Mouse (Mus musculus) lung, embryonic 15.5 days (tissue): ENCODE measurements around the gene Zfyve16. TPM values are rescaled to one million over a fixed set of nuclear protein-coding genes. Genes with fewer than 3 reads are reported as not detected.

Experiments used
- ATAC-seq: fragments of 200-750 bp; cut with Nextera tagmentation; 2 replicates; pipeline ENCODE4 v1.8.0; 2017; ENCODE audit warnings: moderate number of reproducible peaks, borderline replicate concordance; ENCODE audit not compliant: low FRiP score, low TSS enrichment; ENCODE audit errors: extremely low read depth
- H3K27ac ChIP-seq: fragments of 300-500 bp; sonication (generic); 2 replicates; pipeline ENCODE4 v1.5.1; 2015; ENCODE audit warnings: moderate library complexity, mild to moderate bottlenecking, inconsistent platforms
- H3K27me3 ChIP-seq: fragments of 300-500 bp; sonication (generic); 2 replicates; pipeline ENCODE4 v1.6.1; 2015; ENCODE audit warnings: inconsistent platforms
- H3K36me3 ChIP-seq: fragments of 300-500 bp; sonication (generic); 2 replicates; pipeline ENCODE4 v1.6.1; 2015; ENCODE audit warnings: inconsistent platforms
- H3K4me1 ChIP-seq: fragments of 300-500 bp; sonication (generic); 2 replicates; pipeline ENCODE4 v1.6.1; 2015; ENCODE audit warnings: inconsistent platforms
- H3K4me2 ChIP-seq: fragments of 300-500 bp; sonication (generic); 2 replicates; pipeline ENCODE4 v1.6.1; 2015; ENCODE audit warnings: inconsistent platforms, mild to moderate bottlenecking, moderate library complexity
- H3K4me3 ChIP-seq: fragments of 300-500 bp; sonication (generic); 2 replicates; pipeline ENCODE4 v1.5.1; 2015; ENCODE audit warnings: mild to moderate bottlenecking, inconsistent platforms
- H3K9ac ChIP-seq: fragments of 300-500 bp; sonication (generic); 2 replicates; pipeline ENCODE4 v1.6.1; 2015; ENCODE audit warnings: inconsistent platforms
- H3K9me3 ChIP-seq: fragments of 300-500 bp; sonication (generic); 2 replicates; pipeline ENCODE4 v1.6.1; 2016; ENCODE audit warnings: inconsistent platforms
- WGBS: fragments of 180-500 bp; shearing (Covaris S2); methylation state at CpG from one replicate; pipeline ENCODE4 v1.1.7; 2015; 5-methylcytosine and 5-hydroxymethylcytosine counted together
- polyA plus RNA-seq: library from polyadenylated mRNA; unstranded; fragments of >200 nt; fragmentation: Nextera tagmentation; extraction: Ambion mirVana; gene quantifications from 2 replicates; pipeline ENCODE4 v1.2.1, GENCODE M21; 2015

The Zfyve16 gene
- polyA plus RNA-seq, 1 experiment from 2014 or later = 10.2 TPM

DNA sequence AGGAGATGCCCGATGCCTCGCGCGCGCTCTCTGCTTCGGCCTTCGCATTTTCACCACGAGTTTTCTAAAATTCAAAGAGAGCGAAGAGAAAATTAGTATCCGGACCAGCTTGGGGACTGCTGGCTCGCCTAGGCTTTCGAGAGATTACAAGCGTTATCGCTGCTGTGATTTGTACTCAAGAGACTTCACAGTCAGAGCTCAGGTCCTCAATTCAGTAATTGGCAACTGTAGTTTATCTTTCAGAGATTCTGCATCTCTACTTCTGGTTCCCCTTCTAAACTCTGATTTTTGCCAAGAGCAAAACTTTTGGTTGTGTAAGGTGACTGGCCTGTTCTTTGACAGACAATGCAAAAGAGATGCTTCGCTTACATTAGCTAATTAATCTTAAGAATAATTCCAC is 569 bp upstream of the Zfyve16 start:
- H3K4me1 ChIP-seq = 0 out of 2 replicates have a peak, but pooled peaks cover 4% of the 10 kb centered on the region
- ATAC-seq = no peak
- no peaks in the 10 kb centered on the region for H3K27me3 ChIP-seq
- no peaks in the 10 kb centered on the region for H3K9me3 ChIP-seq
- peak overlapping the region; percentile 75 for H3K4me2 ChIP-seq
- 3% methylated on average over 15 of the region's 15 CpGs for WGBS
- peak overlapping the region; percentile 67 for H3K9ac ChIP-seq
- peak overlapping the region; percentile 95 for H3K27ac ChIP-seq
- peak overlapping the region; percentile 64 for H3K4me3 ChIP-seq
- H3K36me3 ChIP-seq = no peaks in the 10 kb centered on the region

DNA sequence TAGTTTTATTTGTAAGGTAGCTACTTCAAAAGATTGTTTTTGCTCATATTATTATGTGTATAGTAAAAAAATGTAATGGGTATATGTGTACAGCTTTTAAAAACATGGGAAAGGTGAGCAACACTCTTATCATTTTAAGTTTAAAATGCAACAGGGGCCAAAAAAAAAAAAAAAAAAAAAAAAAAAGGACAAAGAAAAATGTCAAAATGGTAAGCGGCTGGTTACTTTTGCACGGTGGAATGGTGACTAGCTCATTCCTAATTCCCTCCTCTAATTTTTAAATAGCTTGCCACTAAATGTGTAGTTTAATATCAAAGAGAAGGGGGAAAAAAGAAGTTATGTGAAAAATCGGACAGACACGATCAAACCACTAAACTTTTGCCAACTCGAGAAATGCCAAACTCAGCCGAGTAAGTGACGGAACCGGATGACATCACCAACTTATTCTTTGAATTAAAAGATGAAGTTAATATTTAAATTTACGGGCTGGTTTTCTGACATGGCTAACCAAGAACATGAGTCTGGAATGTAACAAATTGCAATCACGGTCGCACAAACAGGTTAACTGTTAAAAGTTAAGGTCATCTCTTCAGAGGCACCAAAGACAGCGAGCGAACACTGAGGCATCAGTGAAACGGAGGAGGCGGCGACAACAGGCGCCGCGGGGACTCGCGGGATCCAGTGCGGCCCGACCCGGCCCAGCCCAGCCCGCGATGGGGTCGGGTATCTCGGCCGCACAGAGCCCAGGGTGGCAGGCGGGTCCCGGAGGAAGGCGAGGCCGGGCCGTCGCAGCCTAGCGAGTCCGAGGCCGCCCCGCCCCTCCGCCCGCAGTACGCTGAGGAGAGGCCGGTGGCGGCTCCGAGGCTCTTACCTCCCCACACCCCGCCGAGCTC is 594 bp downstream of the Zfyve16 start:
- H3K4me2 ChIP-seq = peak overlapping the region; percentile 75
- ATAC-seq = peak; percentile 95
- H3K27ac ChIP-seq = peak overlapping the region; percentile 95

DNA sequence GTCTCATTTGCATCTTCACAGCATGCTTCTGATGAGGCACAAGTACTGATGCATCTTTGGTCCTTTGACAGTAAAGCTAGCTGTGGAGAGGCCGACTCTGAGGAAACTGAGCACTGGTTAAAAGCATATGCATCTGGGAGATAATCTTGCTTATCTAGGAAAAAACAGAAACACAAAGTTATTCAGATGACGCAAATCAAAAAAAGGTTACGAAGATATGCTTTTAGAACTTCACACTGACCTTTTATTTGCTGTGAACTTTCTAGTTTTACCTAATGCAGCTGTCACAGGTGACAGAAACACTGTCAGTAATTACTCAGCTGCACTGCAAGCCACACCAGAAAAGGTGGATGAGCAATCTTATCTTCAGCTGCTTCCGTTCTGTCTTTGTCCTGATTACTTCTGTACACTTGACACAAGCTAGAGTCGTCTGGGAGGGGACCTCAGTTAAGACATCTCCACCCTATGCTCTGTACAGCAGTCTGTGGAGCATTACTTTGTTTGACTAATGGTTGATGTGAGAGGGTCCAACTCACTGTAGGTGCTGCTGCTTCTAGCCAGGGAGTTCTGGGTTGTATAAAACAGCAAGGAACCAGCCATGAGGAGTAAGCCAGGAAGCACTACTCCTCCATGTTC is 7.4 kb downstream of the Zfyve16 start:
- Histone ChIP-seq H3K4me2 (no peak overlapping the region), H3K4me1 (no peaks in the 10 kb centered on the region), H3K9ac (no peak overlapping the region), H3K27ac (no peak overlapping the region), H3K27me3 (no peaks in the 10 kb centered on the region), H3K36me3 (peaks cover 35% of the 10 kb centered on the region), H3K4me3 (no peak overlapping the region), H3K9me3 (no peaks in the 10 kb centered on the region)
- no peak for ATAC-seq
- 81% methylated on average over 5 of the region's 5 CpGs for WGBS

More for the DNA sequence above, 594 bp downstream of the Zfyve16 start:
- 2% methylated on average over 41 of the region's 47 CpGs for WGBS
- peak overlapping the region; percentile 67 for H3K9ac ChIP-seq
- H3K4me1 ChIP-seq = 0 out of 2 replicates have a peak, but pooled peaks cover 4% of the 10 kb centered on the region
- H3K9me3 ChIP-seq = no peaks in the 10 kb centered on the region
- H3K4me3 ChIP-seq = peak overlapping the region; percentile 64
- no peaks in the 10 kb centered on the region for H3K27me3 ChIP-seq
- H3K36me3 ChIP-seq = no peaks in the 10 kb centered on the region

DNA sequence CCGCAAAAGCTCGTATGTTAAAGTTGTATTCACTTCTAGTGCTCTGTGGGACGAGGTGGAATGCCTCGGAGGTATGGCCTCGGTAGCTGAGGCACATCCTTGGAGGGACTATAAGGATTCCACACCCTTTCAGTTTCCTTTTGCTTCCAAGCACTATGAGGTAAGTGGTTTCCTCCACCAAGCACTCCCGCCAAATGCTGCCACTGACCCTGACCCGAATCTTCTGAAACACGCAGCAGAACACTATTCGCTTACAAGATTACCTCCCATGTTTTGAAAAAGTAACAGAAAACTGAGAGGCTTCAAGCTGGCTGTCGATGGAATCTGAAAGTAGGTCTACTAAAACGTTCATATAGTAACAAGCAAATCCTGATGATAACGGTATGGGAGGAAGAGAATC is 25.8 kb downstream of the Zfyve16 start:
- H3K4me2 ChIP-seq = no peak overlapping the region
- H3K36me3 ChIP-seq = peaks cover 39% of the 10 kb centered on the region
- no peaks in the 10 kb centered on the region for H3K9me3 ChIP-seq
- H3K27ac ChIP-seq = no peak overlapping the region
- ATAC-seq = no peak
- H3K4me3 ChIP-seq = no peak overlapping the region
- no peak overlapping the region for H3K9ac ChIP-seq
- no peaks in the 10 kb centered on the region for H3K4me1 ChIP-seq
- 83% methylated on average over 12 of the region's 12 CpGs for WGBS
- H3K27me3 ChIP-seq = no peaks in the 10 kb centered on the region

DNA sequence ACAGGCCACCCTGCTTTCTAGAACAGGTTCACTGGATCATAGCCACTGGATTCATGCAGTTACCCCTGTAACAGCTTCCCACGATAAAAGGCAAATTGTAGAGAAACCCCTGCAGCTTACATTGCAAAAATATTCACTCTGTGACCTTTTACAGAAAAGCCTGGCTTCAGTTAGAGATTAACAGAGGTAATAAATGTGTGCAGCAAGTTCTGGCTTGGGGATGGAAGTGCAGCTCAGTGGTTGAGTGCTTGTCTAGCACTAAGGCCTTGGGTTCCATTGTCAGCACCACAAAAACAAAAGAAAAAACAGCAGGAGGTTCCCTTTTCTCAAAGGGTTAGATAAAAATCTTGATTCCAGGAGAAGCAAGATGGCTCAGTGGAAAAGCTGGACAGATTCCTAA is 38.7 kb downstream of the Zfyve16 start:
- H3K27ac ChIP-seq = no peak overlapping the region
- H3K4me3 ChIP-seq = no peak overlapping the region
- no peaks in the 10 kb centered on the region for H3K27me3 ChIP-seq
- no peak overlapping the region for H3K9ac ChIP-seq
- ATAC-seq = no peak
- H3K9me3 ChIP-seq = no peaks in the 10 kb centered on the region
- no peaks in the 10 kb centered on the region for H3K4me1 ChIP-seq
- H3K4me2 ChIP-seq = no peak overlapping the region
- WGBS = 91% methylated on average over 1 of the region's 1 CpGs
- H3K36me3 ChIP-seq = peaks cover 30% of the 10 kb centered on the region

DNA sequence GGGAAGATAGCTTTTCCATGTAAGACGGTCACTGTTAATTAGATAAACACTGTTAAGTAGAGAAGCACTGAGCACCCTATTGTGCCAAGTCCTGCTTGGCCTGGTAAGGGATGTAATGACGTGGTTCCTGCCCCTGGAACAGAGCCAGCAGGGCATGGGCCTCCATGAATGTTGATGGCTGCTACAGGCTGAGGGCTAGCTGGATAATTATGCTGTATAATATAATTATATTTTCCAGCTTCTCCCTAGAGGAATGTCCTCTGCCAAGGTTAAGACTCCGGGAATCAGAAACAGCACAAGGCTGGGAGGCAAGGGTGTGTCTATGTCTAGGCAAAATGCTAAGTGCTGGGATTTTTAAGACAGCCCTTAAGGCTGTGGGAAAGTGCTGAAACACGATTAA is 39.9 kb downstream of the Zfyve16 start:
- H3K27ac ChIP-seq = no peak overlapping the region
- H3K4me1 ChIP-seq = no peaks in the 10 kb centered on the region
- WGBS = 67% methylated on average over 4 of the region's 4 CpGs
- H3K27me3 ChIP-seq = no peaks in the 10 kb centered on the region
- no peak overlapping the region for H3K4me2 ChIP-seq
- peaks cover 33% of the 10 kb centered on the region for H3K36me3 ChIP-seq
- no peaks in the 10 kb centered on the region for H3K9me3 ChIP-seq
- H3K9ac ChIP-seq = no peak overlapping the region
- no peak for ATAC-seq
- H3K4me3 ChIP-seq = no peak overlapping the region

DNA sequence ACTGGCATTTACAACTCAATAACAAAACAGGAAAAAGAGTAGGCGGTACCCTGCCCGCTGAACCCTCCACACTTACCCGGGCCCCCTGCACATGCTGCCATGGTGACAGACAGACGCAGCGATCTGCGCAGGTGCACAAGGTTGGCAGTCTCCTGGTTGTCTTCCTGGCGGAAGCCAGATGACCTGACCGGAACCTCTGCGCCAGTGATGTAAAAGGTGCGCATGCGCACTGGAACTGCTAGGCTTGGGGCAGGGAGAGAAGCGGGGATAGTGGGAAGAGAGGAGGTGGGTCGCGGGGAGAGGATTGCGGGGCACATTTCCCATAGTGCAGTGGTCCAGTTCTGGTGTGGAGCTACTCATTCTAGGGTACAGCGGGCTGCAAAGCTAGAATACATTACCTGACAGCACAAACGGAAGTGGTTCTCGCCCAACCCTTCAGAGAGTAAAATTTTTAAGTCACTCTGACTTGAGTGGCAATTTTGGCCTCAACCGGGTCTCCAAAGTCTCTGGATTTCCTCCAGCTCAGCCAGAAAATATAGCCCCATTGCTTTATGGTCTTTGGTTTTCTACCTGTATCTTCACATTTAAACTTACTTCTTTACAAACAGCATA is 46.7 kb downstream of the Zfyve16 start, which contains the start of gene Fam151b:
Gene Fam151b, minus strand, starts transcription at position 164 of the 612 bp plus-strand sequence.
- H3K27me3 ChIP-seq = no peaks in the 10 kb centered on the region
- no peaks in the 10 kb centered on the region for H3K9me3 ChIP-seq
- peak; percentile 99 for ATAC-seq
- peaks cover 5% of the 10 kb centered on the region; the same call in 1 of the 2 replicates for H3K4me1 ChIP-seq
- peak within 1 kb of the TSS; percentile 53 for H3K4me3 ChIP-seq
- peak within 1 kb of the TSS; percentile 78 for H3K4me2 ChIP-seq
- H3K27ac ChIP-seq = peak within 1 kb of the TSS; percentile 11; the same call in 1 of the 2 replicates
- peak within 1 kb of the TSS; percentile 29; the same call in 1 of the 2 replicates for H3K9ac ChIP-seq
- H3K36me3 ChIP-seq = peaks cover 5% of the 10 kb centered on the region
- 4% methylated on average over 19 of the region's 19 CpGs for whole genome bisulfite sequencing

DNA sequence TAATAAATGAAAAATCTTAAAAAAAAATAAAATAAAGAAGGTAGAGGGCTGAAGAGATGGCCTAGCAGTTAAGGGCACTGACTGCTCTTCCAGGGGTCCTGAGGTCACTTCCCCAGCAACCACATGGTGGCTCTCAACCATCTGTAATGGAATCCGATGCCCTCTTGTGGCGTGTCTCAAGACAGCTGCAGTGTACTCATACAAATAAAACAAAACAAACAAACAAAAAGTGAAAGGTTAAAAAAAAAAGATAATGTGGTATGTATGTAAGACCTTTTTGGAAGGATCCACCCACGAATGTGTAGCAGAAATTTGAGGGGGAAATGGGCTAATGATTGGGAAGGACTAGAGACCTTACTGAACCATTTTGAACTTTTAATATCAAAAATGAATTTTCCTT is 47.3 kb downstream of the Zfyve16 start:
- H3K9ac ChIP-seq = peak overlapping the region; percentile 29; the same call in 1 of the 2 replicates
- H3K4me3 ChIP-seq = peak overlapping the region; percentile 53
- H3K4me1 ChIP-seq = peaks cover 5% of the 10 kb centered on the region; the same call in 1 of the 2 replicates
- no peak overlapping the region for H3K27ac ChIP-seq
- H3K4me2 ChIP-seq = peak overlapping the region; percentile 78
- H3K9me3 ChIP-seq = no peaks in the 10 kb centered on the region
- H3K27me3 ChIP-seq = no peaks in the 10 kb centered on the region
- ATAC-seq = peak; percentile 63; the same call in 1 of the 2 replicates
- H3K36me3 ChIP-seq = peaks cover 5% of the 10 kb centered on the region
- 12% methylated on average over 3 of the region's 3 CpGs for WGBS

DNA sequence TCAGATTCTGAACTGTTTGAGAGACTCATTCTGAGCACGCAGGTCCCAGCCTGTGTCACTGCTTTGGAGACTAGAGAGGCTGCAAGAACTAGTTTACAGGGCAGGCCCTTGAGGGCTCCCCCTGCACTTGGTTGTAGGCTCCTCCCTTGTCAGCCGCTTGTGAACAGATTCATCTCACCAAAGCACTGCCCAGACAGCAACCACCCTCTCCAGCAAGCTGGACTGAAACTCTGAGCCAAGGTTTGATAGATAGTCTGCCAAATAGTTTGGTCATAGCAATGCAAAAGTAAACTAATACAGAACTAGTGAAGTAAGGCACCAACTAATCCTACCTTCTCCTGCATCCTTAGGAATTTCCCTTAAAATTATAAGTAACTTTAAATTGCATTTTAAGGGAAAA is 60.5 kb downstream of the Zfyve16 start:
- no peak for ATAC-seq
- 47% methylated on average over 2 of the region's 2 CpGs for WGBS
- H3K9ac ChIP-seq = no peak overlapping the region
- H3K27me3 ChIP-seq = no peaks in the 10 kb centered on the region
- H3K4me2 ChIP-seq = no peak overlapping the region
- H3K4me1 ChIP-seq = no peaks in the 10 kb centered on the region
- no peak overlapping the region for H3K4me3 ChIP-seq
- H3K9me3 ChIP-seq = no peaks in the 10 kb centered on the region
- H3K27ac ChIP-seq = no peak overlapping the region
- H3K36me3 ChIP-seq = no peaks in the 10 kb centered on the region; the same call in 1 of the 2 replicates

DNA sequence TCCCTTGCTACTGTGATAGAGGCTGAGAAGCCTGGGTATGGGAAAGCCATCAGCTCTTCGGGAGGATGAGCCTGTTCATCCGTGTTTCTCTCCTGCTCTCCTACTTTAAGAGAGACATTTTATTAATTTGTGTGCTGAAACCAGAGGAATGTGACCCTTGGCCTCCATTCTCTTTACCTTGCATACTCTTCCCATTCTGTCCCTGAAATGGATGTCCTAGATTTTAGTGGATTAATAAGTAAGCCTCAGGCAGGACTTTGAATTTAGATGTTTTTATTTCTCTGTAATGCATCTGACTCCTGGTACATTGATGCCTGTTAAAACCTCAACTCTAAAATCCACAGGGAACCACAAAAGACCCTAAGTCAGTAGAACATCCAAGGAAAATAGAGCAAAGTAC is 61.3 kb downstream of the Zfyve16 start:
- Histone ChIP-seq H3K9ac (no peak overlapping the region), H3K27ac (no peak overlapping the region), H3K4me1 (no peaks in the 10 kb centered on the region), H3K9me3 (no peaks in the 10 kb centered on the region), H3K36me3 (no peaks in the 10 kb centered on the region; the same call in 1 of the 2 replicates), H3K27me3 (no peaks in the 10 kb centered on the region), H3K4me2 (no peak overlapping the region), H3K4me3 (no peak overlapping the region)
- ATAC-seq = no peak
- WGBS = 56% methylated on average over 2 of the region's 2 CpGs

DNA sequence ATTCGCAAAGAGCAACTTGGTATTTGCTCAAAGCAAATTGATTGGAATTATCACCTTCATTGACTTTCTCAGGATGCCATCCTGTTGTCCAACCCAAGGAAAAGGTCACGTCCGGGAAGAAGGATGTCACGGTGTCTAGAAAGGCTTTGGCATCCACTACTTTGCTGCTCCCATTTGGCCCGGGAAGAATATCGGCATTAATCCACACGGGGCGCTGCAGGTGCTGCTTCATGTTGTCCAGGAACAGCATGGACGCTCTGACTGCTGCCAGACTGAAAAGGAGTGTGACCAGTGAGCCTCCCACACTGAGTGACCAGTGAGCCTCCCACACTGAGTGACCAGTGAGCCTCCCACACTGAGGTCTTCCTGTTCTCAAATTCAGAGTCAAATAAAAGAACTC is 62.8 kb downstream of the Zfyve16 start:
- 75% methylated on average over 9 of the region's 9 CpGs for WGBS
- Histone ChIP-seq H3K4me1 (no peaks in the 10 kb centered on the region), H3K27me3 (no peaks in the 10 kb centered on the region), H3K9me3 (no peaks in the 10 kb centered on the region), H3K4me3 (no peak overlapping the region), H3K27ac (no peak overlapping the region), H3K4me2 (no peak overlapping the region), H3K9ac (no peak overlapping the region), H3K36me3 (no peaks in the 10 kb centered on the region; the same call in 1 of the 2 replicates)
- ATAC-seq = no peak
